Mouse (Mus musculus): ENCODE measurements at regions not wholly inside any gene's neighbourhood (a gene's known extent, or its start where the extent isn't known, plus 50 kb on each side); places are given as distances from the start of the nearest gene placed in this dataset.
"Not testable (repeated sequence)": the region's sequence is repeated elsewhere in the genome, so short reads cannot be mapped to it uniquely, and the experiment has no call there.

DNA sequence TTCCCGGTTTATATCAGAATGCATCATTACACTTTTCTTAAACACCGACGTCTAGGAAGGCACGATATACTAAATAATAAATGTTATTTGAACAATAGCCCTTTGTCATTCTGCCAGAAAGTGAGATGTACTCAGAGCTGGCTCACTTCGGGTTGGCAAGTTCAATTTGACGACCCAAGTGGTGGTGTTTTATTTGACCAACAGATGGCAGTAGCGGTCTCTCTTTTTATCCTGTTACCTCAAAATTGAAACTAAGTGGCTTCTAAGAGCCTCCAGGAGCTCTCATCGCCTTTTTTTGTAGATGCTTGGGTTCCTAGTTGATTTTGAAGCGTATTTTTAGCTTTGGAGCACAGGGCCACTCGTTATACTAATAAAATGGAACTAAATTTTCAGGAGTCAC is 66.7 kb upstream of the Chmp2b start:
- peak; percentile 42 for DNase-seq

DNA sequence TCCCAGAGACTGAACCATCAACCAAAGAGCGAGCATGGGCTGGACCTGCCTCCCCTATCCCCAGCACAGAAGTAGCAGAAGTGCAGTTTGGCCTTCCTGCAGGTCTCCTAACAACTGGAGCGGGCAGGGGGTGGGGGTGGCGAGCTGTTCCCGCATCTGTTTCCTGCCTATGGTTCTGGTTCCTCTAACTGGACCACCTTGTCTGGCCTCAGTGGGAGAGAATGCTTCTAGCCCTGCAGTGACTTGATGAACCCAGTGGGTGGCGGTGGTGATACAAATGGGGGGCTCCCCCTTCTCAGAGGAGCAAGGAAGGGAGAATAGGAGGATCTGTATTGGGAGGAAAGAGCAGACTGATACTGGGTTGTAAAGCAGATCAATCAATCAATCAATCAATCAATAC is 69.2 kb upstream of the Chmp2b start:
- DNase-seq = peak; percentile 7

DNA sequence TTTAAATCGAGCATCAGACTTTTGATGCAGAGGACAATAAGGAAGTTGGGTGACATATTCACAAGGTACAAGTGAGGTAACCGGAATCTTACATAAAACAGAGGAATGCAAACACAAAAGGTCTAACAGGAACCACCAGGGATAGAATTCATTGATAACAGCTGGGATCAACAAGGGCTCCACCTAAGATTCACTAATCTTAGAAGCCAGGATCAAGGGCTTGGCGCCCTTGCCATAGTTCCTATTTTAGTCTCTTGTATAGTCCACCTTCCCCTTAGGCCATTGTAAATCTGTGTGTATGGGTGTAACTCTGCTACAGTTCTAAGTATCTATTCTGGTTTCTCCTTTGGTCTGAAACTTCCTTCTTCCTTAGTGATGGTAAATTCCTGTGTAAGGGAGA is 84.2 kb upstream of the Chmp2b start:
- DNase-seq = not testable (repeated sequence)

DNA sequence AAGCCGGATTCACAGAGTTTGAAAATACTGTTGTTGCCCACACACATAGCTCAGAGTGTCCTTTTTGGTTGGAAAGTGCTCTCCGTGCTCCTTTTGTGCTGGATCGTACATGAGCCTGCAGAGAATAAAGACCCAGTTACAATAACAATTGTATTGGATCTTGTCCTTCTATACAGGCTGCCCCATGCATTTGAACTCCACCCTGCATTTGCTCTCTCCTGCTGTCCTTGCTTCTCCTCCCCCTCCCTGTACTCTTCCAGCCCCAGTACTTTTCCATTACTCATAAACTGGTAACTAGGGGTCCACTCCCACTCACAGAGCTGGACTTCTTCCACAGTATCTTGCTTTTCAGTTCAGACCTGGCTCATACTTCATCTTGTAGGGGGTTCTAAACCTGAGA is 86.5 kb upstream of the Chmp2b start:
- DNase-seq = no peak

DNA sequence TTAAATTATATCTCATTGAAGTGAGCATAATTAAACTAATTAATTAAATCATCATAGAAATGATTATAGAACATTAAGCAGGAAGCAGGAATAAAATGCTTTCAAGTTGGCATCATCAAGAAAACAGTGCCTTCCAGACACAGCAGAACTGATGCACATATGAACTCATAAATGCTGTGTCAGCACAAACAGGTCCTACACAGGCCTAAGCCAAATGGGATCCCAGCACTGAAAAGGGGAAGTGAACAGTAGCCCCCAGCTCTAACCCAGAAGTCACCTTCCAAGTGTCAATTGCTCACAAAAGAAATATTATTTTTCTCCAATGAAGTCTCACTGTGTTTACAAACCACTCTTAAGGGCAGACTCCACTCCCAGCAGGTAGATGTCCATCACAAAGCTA is 93.0 kb upstream of the Chmp2b start:
- DNase-seq = no peak

DNA sequence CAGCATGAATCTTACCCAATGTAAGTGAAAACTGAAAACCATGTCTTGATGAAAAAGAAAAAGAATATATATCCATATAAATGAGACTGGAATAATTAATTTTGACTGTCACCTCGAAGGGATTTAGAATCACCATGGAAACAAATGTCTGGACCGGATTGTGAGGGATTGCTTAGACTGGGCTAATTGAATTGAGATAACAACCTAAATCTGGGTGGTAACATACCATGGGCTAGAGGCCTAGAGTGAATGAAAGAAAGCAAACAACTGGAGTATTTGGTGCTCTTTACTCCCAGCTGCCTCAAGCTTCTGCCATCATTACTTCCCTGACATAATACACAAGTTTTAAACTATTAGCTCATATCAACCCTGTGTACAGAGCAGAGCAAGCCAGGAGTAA is 95.3 kb upstream of the Chmp2b start:
- no peak for DNase-seq

DNA sequence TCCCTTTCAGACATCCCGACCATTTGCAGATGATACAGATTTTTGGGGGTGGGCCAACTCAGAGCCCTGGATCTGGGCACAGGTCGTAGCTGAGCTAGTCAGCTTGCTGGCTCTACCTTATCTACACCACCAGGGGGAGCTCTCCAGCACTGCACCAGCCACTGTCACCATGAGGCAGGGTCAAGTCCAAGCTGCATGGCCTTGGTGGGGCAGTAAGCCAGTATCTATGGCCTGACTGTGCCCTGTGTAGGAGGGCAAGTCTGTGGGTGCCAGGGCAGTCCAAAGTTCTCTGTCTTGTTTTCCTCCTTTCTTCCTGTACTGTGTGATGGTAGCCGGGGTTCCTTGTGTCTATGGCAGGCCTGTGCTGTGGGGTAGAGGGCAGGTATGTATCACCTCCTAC is 102.3 kb upstream of the Chmp2b start:
- DNase-seq = peak; percentile 22

DNA sequence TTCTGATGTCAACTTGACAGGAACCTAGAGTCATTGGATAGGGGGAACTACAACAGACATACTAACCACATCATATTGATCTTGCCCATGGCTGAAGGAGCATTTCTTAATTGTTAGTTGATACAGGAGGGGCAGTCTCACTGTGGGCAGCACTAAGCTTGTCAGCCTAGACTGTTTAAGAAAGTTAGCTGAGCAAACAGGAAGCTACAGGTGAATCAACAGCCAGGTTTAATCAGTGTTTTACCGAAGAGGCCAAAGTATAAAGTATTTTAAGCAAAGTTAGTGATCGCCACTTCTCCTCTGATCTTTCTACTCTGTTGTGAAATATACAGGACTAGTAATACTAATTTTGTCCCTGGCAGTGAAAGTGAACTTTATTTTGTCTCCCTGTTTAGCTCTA is 109.6 kb upstream of the Chmp2b start:
- no peak for DNase-seq

DNA sequence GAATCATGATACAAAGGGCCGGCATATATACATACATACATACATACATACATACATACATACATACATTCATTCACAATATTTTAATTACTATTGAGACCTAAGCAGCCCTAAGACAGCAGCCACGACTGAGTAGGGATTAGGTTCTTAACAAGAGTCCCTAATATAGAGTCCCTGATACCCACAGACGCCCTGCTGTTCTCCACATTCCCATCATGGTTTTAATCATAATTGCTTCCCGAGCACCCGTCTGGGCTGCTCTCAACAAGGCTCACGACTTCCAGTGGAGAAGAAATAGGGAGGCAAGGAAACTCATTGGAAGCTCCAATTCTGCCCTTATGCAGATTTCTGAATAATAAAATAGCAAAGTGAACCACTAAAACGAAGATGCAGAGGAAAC is 120.6 kb upstream of the Chmp2b start:
- DNase-seq = no peak

DNA sequence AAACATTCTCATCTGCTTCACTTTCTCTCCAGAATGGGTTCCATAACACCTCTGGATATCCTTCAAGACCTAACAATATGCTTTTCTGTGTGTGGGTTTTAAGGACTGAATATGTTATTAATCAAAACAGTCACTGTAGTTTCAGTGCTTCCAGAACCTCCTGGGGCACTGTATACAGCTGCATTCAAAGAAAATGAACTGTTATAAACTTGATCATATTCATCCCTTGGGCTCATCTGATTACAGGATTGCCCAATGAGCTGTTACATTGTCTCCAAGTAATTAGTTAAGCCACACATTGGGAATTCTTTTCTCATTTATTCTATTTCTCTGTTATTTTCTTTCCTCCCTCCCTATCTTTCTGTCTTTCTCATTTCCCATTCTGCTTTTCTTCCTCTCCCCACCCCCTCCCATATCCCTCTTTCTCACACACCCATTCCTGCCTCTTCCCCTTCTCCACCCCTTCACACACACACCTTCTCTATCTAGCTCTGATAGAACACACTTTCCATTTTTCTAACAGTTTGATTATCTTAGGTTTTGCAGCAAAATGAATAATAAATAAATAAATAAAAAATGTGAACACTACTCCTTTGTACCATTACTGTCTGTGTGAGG is 121.3 kb upstream of the Chmp2b start:
- DNase-seq = no peak

DNA sequence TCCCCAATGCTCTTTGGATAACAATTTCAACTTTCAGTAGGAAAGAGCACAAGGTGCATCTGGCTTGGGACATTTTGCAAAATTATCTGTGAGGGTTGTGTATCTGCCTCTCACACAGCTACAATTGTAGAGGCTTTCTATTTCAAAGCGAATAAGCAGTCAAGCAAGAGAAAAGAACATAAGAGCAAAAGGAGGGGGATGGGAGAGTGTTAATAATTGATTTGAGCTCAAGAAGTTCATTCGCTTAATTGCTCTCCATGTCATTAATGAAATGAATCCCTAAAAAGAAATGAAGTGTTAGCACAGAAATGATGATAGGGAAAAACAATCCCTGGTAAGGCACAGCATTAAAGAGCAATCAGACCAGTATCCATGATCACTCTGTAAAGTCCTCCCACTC is 121.4 kb upstream of the Vgll3 start:
- no peak for DNase-seq

DNA sequence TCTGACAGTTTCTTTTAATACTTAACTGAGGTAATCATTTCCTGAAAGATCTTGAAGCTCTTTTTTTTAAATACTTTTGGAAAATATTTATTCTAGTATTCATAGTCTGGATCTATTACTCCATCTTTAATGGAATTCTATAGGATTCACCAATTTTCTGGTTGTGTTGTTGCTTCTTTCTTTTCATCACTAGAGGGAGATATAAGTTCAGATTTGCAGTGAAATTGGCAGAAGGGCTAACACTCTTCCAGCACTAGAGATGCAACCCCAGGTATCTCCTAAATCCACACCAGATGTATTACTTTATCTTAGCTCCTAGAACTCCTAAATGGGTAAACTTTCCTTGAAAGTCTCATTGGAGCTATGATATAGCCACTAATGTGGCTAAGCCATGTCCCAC is 99.4 kb upstream of the Vgll3 start:
- DNase-seq = no peak

DNA sequence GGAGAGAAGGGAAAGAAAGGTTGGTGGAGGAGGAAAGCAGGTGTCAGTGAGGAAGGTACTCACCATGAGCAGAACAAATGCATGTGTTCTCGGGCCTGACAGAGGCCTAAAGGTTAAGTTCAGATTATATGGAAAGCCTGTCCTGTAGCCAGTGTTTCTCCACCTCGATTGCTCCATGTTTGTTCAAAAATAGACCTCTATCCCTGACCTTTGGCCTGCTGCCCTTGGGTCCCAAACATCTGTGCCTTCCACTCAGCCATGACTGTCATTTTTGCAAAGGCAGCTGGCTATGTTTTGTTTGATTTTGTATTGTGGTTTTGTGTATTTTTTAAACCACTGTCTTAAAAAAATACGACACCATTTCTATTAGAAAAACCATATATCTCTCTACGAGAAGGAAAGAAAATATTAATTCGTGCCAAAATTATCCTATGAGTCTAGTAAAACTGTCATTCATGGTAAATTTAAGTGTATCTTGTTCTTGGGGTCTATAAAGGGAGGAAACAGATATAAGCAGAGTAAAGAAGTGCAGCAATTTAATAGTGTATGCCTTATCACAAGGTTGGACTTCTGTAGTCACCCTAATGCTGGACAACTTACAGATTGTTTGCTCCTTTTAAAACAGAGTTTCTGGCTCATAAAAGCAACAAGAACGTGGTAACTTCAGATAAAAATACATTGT is 96.1 kb upstream of the Vgll3 start:
- DNase-seq = no peak

DNA sequence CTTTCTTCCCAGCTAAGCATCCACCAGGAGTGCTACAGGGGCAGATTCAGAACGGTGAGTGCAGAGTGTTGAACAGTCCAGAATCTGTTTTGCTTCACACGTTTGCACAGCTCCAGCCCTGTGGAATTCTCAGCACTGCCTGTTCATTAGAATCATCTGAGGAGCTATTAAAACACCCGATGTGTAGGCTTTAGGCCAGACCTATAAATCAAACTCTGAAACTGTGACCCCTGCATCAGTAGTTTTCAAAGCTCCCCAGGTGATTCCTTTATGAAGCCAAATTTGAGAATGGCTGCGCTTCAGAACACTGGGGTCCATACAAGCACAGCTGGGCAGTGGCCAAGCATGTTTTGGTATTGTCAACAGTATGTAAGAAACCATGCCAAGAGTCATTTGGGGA is 94.1 kb upstream of the Vgll3 start:
- DNase-seq = no peak

DNA sequence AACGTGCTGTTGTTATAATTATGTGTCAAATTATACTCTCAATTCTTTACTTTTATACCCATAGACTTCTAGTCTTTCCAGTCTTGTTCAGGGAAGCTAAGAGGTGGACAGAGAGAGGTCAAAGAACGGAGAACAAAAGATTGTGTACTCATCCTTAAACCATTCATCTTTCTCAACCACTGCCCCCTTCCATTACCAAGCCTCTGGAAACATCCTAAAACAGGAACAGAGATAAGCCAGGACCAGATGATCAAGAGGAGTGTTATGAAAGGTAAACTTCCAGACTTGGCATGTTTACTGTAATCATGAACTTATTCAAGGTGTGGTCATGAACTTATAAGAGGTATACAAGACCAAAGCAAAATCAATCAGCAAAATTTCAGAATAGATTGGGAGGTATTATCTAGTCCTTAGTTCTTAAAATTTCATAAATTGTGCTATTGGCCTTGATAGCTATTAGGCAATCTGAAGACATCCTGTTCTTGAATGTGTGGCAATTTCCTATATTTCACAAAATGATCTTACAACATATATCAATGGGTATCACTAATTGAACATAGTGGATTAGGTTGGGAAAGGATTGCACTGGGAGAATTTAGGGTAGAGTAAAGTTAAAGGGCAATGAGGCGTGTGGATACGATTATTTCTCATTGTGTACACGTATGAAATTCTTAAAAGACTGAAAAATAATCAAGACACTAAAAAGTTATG is 89.3 kb upstream of the Vgll3 start:
- DNase-seq = no peak

DNA sequence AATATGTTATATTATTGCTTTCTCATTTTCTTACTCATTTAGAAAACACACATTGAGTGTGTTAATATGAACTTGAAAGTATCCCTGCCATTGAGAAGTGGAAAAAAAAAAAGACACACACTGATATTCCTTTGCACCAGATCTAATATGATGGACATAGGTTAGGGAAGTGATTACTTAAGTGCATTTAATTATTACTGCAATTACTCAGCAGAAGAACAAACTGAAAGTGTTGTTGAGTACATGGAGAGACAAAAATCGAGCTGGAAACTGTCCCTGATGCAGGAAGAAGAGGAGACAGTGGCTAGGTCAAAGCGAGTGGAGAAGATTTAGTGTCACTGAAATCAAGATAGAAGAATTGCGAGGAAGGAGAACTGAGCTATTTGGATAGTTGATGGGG is 88.8 kb upstream of the Vgll3 start:
- no peak for DNase-seq

DNA sequence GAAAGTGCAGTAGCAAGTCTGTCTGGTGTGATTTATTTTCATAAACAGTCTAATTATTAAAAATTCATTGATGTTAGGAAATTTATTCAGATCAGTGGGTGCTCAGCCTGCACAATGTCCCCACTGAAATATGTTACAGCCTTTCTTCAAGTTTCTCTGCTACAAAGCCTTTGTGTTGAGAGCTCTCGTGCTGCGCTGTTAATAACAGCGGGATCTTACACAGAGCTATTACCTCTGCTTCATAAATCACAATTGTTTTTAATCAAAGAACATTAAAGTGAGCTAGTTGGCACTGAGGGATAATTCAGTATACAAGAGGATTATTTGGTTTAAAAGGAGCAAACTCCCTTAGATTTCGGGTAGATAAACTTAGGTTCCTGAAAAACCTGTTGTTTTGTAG is 85.7 kb upstream of the Vgll3 start:
- no peak for DNase-seq

DNA sequence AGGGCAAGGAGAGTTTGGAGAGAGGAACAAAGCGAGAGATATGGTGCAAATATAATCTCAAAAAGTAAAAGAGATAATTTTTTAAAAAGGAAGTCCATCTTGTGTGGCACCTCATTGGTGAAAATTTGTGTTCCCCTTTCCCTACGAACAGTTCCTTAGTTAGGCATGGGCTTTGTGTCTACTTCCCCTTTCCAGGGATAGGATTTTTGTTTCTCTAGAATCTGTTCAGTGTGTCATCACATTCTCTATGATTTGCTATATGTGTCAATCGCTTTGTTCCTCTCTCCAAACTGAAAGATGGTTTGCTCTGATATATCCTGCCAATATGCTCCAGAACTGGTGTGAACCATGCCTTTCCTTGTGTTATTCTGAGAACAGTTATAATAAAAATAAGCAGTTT is 75.4 kb upstream of the Vgll3 start:
- DNase-seq = no peak

DNA sequence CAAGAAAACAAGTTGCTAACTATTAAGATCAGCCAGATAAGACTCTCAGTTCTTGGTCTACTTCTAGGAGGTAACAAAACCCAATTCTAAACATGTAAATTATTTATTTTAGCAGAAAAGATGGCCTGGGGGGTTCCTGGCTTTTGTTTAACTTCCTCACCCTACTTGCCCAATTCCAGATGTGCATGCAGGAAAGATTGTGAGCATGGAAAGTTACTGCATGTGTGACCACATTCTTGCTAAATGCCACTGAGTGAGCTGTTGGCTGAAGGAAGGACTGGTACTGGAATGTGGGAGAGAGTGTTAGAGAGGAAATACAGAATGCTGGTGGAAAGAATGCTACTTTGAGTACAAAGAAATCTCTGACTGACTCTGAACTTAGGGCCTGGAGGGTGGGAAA is 72.1 kb upstream of the Vgll3 start:
- no peak for DNase-seq

DNA sequence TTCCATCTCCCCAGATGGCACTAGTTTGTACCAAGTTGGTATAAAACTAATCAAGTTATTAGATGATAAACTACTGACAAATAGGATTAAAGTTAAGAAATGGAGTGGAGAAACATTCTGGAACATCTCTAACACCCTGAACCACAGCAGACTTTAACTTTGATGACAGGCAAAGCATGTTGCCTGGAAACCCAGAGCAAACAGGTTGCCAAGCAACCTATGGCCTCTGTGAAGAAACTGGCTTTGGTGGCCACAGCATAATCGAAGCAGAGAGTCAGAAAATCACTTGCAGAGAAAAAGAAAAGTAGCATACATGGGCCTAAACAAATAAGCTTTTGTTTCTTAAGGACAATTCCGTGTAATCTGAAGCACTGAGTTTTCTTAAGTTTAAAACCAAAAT is 59.4 kb upstream of the Vgll3 start:
- DNase-seq = no peak

All from thymus, postnatal 4 days (tissue).